Mouse (Mus musculus) T-cell, adult 2 months (primary cell): ENCODE measurements around the gene Inmt.

Experiments
- DNase-seq: peaks from one replicate; pipeline ENCODE4 v3.0.0; 2022; ENCODE audit warnings: low spot score

Gene Inmt

GRCm38 (mm10) chr6:55169818-55170217 is 5.0 kb downstream of the Inmt start:
- no peak for DNase-seq

DNA sequence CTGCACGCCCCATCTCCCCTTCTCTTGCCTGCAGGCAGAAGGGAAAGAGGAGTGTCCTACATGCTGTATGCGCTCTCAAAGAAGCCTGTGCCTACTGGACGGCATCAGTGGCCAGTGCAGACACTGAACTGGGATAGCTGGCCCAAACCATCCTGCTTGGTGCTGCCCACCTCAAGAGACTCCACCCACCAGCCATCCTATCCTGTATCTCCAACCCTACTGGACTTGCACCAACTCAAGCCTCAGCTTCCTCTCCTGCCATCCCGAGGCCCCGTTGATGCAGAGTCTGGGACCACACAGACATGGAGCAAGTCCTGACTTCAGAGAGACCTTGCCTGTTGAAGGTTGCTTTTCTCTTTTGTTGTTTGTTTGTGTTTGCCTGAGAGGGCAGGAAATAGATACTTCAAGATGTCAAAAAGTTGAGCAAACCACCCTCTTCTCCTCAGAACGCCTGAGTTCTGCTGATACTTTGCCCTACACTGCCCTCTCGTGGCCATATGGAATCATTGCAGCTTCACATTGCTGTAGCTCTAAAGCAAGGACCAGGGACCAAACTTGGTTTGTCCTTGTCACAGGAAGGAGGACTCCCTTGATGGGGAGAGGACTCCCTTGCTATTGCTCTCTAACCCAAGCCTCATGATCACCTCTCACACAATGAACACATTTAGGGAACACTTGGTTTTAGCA is 7.9 kb downstream of the Inmt start:
- DNase-seq, result peak; percentile 65

GRCm38 (mm10) chr6:55163046-55163584 is 11.7 kb downstream of the Inmt start:
- DNase-seq, result no peak

GRCm38 (mm10) chr6:55161311-55161761 is 13.5 kb downstream of the Inmt start:
- no peak for DNase-seq

- no peak for DNase-seq
Measured at GRCm38 (mm10) chr6:55159256-55159655, 15.6 kb downstream of the Inmt start.

DNA sequence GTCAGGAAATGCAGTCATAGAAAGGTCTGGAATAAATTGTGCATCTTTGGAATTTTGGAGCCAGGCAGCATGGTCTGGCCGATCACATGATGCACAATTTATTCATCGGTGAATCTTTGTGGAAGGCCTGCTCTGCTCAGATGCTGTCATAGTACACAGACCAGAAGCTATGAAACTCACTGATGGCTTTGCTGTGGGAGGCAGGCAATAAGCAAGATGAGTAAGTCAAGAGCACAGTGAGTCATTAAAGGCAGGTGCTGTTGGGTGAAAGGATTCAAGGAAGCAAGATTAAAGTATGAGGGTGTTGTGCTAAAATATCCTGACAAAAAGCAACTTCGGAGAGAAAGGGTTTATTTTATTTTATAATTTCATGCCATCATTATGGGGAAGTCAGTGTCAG is 22.6 kb downstream of the Inmt start:
- no peak for DNase-seq

GRCm38 (mm10) chr6:55146138-55146537 is 28.7 kb downstream of the Inmt start:
- no peak for DNase-seq

DNA sequence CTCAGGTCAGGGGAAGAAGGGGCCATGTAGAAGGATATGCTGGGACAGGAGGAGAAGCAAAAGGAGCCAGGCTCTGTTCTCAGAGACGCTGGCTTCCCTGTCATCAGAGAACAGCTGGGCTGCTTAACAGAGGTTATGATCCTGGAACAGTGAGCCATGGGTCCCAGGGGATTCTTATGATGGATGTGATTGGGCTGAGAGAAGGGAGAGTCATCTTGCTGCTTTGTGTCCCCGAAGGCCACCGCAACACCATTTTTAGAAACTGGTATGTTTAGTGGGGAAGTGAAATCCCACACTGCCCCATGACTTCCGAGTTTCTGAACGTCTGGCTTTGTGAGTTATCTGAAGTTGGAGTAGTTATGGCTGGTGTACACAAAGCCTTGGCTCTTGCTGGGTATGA is 29.6 kb downstream of the Inmt start:
- no peak for DNase-seq

DNA sequence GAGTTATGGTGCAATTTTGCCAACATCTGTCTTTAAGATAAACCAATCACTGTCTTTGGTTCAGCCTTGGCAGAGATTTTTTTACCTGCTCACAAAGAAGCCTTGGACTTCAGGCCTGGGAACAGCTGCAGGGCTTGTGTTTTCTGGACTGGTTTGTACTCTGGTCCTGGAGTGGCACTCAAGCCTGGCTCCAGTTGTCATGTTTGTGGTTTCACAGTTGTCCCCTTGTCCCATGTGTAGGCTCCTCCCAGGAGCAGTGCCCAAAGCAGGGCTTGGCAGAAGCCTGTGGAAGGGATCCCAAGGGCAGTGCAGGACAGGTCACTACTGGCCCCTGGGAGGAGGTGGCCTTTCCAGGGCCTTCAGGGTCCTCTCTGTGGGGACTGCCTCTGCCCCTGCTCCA is 36.5 kb downstream of the Inmt start:
- no peak for DNase-seq

- DNase-seq, result no peak
Measured at GRCm38 (mm10) chr6:55133425-55133824, 41.4 kb downstream of the Inmt start.

DNA sequence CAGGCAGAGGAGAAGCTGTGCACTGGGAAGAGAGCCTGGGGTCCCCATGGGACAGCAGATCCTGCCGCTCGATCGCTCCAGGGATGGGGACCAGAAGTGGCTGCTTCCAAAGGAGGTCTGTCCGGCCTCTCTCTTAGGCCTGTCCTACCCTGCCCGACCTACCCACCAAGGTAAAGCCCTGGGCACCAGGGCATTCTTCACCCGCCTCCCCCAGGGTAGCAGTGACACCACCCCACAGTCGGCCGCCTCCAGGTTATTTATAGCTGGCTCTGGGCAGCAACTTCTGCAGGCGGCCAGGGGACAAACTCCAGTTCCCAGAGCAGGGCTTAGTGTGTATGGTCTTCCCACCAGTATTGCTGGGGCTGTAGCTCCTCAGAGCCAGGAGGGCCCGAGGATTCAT is 42.0 kb downstream of the Inmt start, which contains the start of gene Crhr2:
TSS of gene Crhr2 (minus strand) at position 223 of the 400 bp plus-strand sequence.
- no peak for DNase-seq

GRCm38 (mm10) chr6:55131301-55131700 is 43.5 kb downstream of the Inmt start:
- no peak for DNase-seq

DNA sequence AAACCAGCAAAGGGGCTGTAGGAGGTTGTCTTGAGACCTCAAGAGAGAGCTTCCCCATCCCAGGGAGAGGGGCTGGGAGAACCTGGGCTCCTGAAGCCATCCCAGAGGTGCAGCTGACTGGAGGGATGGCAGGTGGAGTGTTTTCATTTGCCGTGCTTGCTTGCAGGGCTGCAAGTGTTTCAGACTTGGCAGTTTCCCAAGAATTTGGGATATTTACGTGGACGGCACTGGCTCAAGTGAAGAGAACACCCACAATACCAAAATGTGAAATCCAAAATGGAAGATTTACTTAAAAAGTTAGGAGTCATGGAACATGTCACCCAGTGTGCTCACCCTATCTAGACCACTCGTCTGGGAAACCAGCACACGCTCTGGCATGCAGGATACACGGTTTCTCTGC is 44.2 kb downstream of the Inmt start:
- no peak for DNase-seq

DNA sequence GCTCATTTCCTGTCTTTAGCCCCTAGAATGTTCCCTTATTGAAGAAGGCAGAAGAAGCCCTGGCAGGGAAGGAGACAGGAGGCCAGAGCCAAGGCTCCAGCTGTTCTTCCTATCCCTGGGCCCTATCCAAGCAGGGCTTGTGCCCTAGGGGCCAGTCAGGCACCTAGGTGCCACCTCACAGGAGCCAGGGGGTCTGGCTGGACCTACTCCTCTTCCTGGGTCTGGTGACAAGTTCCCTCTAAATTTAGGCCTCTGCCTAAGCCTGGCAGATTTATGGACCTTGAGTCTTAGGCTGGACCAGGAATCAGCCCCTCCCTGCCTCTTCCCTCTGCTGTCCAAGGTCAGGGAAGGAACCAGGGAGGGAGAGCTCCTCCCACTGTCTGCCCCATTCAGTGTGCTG is 46.5 kb downstream of the Inmt start:
- no peak for DNase-seq

DNA sequence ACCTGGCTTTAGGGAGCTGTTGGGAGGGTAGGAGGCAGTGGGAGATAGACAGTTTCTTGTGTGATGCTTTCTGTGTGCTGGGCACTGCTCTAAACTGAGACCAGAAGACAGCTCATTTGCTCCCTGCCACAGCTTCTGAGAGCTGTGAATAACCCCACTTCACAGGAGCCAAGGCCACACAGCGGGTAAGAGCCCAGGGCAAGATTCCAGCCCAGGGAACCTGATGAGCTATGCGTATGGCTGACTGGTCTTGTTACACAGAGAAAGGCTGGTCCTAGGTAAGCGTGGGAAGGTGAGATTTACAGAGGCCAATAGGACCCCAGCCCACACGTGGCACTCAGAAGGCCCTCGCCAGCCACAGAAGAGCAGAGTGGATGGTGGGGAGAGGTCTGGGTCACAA is 48.3 kb downstream of the Inmt start:
- DNase-seq, result no peak

- DNase-seq, result no peak
Measured at GRCm38 (mm10) chr6:55123056-55123455, 51.8 kb downstream of the Inmt start.
